Mouse (Mus musculus): ENCODE results near the gene Tap1.

- TF ChIP-seq POLR2A (IDR thresholded peaks at IDR 0.05; ENCODE audit: extremely low read depth, insufficient read depth, low read length) (no peak), CTCF (IDR thresholded peaks at IDR 0.05; ENCODE audit: low read depth, low read length) (no peak)
Measured at GRCm38 (mm10) chr17:34183564-34184219, 3.7 kb upstream of the Tap1 start.
